Mouse (Mus musculus): ENCODE results near the gene Hjurp. TPM values are rescaled to one million over a fixed set of nuclear protein-coding genes. Genes with fewer than 3 reads are reported as not detected.

The Hjurp gene
- polyA plus RNA-seq, 1 experiment, result 217 TPM

DNA sequence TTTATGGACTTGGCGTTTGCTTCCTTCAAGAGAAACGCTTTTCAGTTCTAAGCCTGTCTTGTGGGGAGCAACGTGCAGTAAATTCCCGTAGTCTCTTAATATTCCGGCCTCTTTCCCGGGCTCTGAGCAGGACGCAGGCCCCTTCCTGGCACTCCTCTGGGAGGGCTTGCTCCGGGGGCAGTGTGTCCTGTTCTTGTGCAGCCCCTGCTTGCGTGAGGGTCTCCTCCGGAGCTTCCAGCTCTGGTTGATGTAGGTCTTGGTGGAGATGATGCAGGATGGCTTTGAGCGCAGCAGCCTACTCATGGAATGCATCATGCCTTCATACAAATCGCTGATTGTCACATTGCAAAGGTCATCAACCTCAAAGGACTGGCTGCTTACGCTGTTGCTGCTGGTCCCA lies 11.3 kb downstream of the Hjurp start:
- Histone ChIP-seq H3K4me1 (ENCODE audit: control insufficient read depth, insufficient read depth, low read length) (no peaks in the 10 kb centered on the region), H3K9ac (ENCODE audit: low read depth, poor library complexity, severe bottlenecking) (no peak overlapping the region), H3K36me3 (ENCODE audit: control insufficient read depth, insufficient read depth, low read length, poor library complexity, severe bottlenecking) (peaks cover 78% of the 10 kb centered on the region), H3K27me3 (ENCODE audit: control insufficient read depth, insufficient read depth, low read length, poor library complexity, severe bottlenecking) (no peaks in the 10 kb centered on the region), H3K9me3 (replicated peaks; ENCODE audit: control insufficient read depth, insufficient read depth, low read length, poor library complexity, severe bottlenecking) (no peaks in the 10 kb centered on the region), H3K4me3 (ENCODE audit: low read depth, low read length) (no peak overlapping the region), H3K27ac (ENCODE audit: insufficient read depth, low read length) (no peak overlapping the region)
- TF ChIP-seq EP300 (IDR thresholded peaks at IDR 0.05; ENCODE audit: insufficient read depth, low read depth, low read length) (no peak), POLR2A (IDR thresholded peaks at IDR 0.05; ENCODE audit: insufficient read depth, low read length) (no peak), CTCF (IDR thresholded peaks at IDR 0.05; ENCODE audit: low read depth, low read length) (no peak)

GRCm38 (mm10) chr1:88264869-88265240 lies 12.6 kb downstream of the Hjurp start:
- Histone ChIP-seq H3K27ac (ENCODE audit: insufficient read depth, low read length) (no peak overlapping the region), H3K4me1 (ENCODE audit: control insufficient read depth, insufficient read depth, low read length) (no peaks in the 10 kb centered on the region), H3K27me3 (ENCODE audit: control insufficient read depth, insufficient read depth, low read length, poor library complexity, severe bottlenecking) (no peaks in the 10 kb centered on the region), H3K9me3 (replicated peaks; ENCODE audit: control insufficient read depth, insufficient read depth, low read length, poor library complexity, severe bottlenecking) (no peaks in the 10 kb centered on the region), H3K36me3 (ENCODE audit: control insufficient read depth, insufficient read depth, low read length, poor library complexity, severe bottlenecking) (peaks cover 74% of the 10 kb centered on the region), H3K9ac (ENCODE audit: low read depth, poor library complexity, severe bottlenecking) (no peak overlapping the region), H3K4me3 (ENCODE audit: low read depth, low read length) (no peak overlapping the region)
- TF ChIP-seq POLR2A (IDR thresholded peaks at IDR 0.05; ENCODE audit: insufficient read depth, low read length) (no peak), CTCF (IDR thresholded peaks at IDR 0.05; ENCODE audit: low read depth, low read length) (no peak), EP300 (IDR thresholded peaks at IDR 0.05; ENCODE audit: insufficient read depth, low read depth, low read length) (no peak)

DNA sequence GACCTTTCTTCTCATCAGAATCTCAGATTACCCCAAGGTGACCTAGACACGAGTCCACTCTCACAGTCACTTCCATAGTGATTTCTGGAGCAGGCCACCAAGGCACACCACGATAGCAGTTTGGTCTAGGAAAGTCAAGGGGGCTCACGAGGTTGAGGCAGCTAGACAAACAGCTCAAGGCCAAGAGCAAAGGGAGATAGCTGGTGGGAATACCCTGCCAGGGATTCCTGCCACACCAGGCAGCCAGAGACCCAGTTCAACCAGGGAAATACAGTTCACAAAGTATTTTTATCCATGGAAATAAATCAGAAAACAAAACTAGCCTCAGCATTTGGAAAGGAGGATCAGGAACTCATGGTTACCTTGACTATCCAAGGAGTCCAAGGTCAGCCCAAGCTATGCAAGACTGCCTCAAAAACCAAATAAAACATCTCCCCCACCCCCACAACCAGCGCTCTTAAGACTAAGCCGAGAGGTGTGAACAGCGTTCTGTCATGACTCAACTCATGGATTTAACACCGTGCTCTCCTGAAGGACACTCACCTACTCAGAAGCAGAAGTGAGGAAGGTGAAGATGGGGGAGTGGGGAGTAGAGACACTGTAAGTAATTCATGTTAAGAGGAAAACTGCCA lies 13.1 kb downstream of the Hjurp start:
- no peaks in the 10 kb centered on the region for H3K4me1 ChIP-seq (ENCODE audit: control insufficient read depth, insufficient read depth, low read length)
- no peak overlapping the region for H3K9ac ChIP-seq (ENCODE audit: low read depth, poor library complexity, severe bottlenecking)
- no peaks in the 10 kb centered on the region for H3K9me3 ChIP-seq (replicated peaks; ENCODE audit: control insufficient read depth, insufficient read depth, low read length, poor library complexity, severe bottlenecking)
- no peaks in the 10 kb centered on the region for H3K27me3 ChIP-seq (ENCODE audit: control insufficient read depth, insufficient read depth, low read length, poor library complexity, severe bottlenecking)
- no peak for TF ChIP-seq EP300 (IDR thresholded peaks at IDR 0.05; ENCODE audit: insufficient read depth, low read depth, low read length)
- no peak for TF ChIP-seq POLR2A (IDR thresholded peaks at IDR 0.05; ENCODE audit: insufficient read depth, low read length)
- TF ChIP-seq CTCF (IDR thresholded peaks at IDR 0.05; ENCODE audit: low read depth, low read length), result no peak
- peaks cover 69% of the 10 kb centered on the region for H3K36me3 ChIP-seq (ENCODE audit: control insufficient read depth, insufficient read depth, low read length, poor library complexity, severe bottlenecking)
- no peak overlapping the region for H3K4me3 ChIP-seq (ENCODE audit: low read depth, low read length)
- no peak overlapping the region for H3K27ac ChIP-seq (ENCODE audit: insufficient read depth, low read length)

GRCm38 (mm10) chr1:88263778-88264177 lies 13.7 kb downstream of the Hjurp start:
- no peak for TF ChIP-seq CTCF (IDR thresholded peaks at IDR 0.05; ENCODE audit: low read depth, low read length)
- no peak for TF ChIP-seq EP300 (IDR thresholded peaks at IDR 0.05; ENCODE audit: insufficient read depth, low read depth, low read length)
- TF ChIP-seq POLR2A (IDR thresholded peaks at IDR 0.05; ENCODE audit: insufficient read depth, low read length), result no peak

GRCm38 (mm10) chr1:88262961-88263360 lies 14.5 kb downstream of the Hjurp start:
- TF ChIP-seq POLR2A (IDR thresholded peaks at IDR 0.05; ENCODE audit: insufficient read depth, low read length), result no peak
- TF ChIP-seq EP300 (IDR thresholded peaks at IDR 0.05; ENCODE audit: insufficient read depth, low read depth, low read length), result no peak
- H3K27me3 ChIP-seq (ENCODE audit: control insufficient read depth, insufficient read depth, low read length, poor library complexity, severe bottlenecking), result no peaks in the 10 kb centered on the region
- no peak overlapping the region for H3K27ac ChIP-seq (ENCODE audit: insufficient read depth, low read length)
- no peak overlapping the region for H3K4me3 ChIP-seq (ENCODE audit: low read depth, low read length)
- no peaks in the 10 kb centered on the region for H3K4me1 ChIP-seq (ENCODE audit: control insufficient read depth, insufficient read depth, low read length)
- no peaks in the 10 kb centered on the region for H3K9me3 ChIP-seq (replicated peaks; ENCODE audit: control insufficient read depth, insufficient read depth, low read length, poor library complexity, severe bottlenecking)
- H3K36me3 ChIP-seq (ENCODE audit: control insufficient read depth, insufficient read depth, low read length, poor library complexity, severe bottlenecking), result peaks cover 56% of the 10 kb centered on the region
- H3K9ac ChIP-seq (ENCODE audit: low read depth, poor library complexity, severe bottlenecking), result no peak overlapping the region

More at GRCm38 (mm10) chr1:88263778-88264177, 13.7 kb downstream of the Hjurp start:
- Histone ChIP-seq H3K27me3 (ENCODE audit: control insufficient read depth, insufficient read depth, low read length, poor library complexity, severe bottlenecking) (no peaks in the 10 kb centered on the region), H3K9ac (ENCODE audit: low read depth, poor library complexity, severe bottlenecking) (no peak overlapping the region), H3K9me3 (replicated peaks; ENCODE audit: control insufficient read depth, insufficient read depth, low read length, poor library complexity, severe bottlenecking) (no peaks in the 10 kb centered on the region), H3K36me3 (ENCODE audit: control insufficient read depth, insufficient read depth, low read length, poor library complexity, severe bottlenecking) (peaks cover 63% of the 10 kb centered on the region), H3K4me1 (ENCODE audit: control insufficient read depth, insufficient read depth, low read length) (no peaks in the 10 kb centered on the region), H3K27ac (ENCODE audit: insufficient read depth, low read length) (no peak overlapping the region), H3K4me3 (ENCODE audit: low read depth, low read length) (no peak overlapping the region)

GRCm38 (mm10) chr1:88262255-88262654 lies 15.2 kb downstream of the Hjurp start:
- peaks cover 49% of the 10 kb centered on the region for H3K36me3 ChIP-seq (ENCODE audit: control insufficient read depth, insufficient read depth, low read length, poor library complexity, severe bottlenecking)
- no peaks in the 10 kb centered on the region for H3K9me3 ChIP-seq (replicated peaks; ENCODE audit: control insufficient read depth, insufficient read depth, low read length, poor library complexity, severe bottlenecking)

More at GRCm38 (mm10) chr1:88262255-88262654, 15.2 kb downstream of the Hjurp start:
- Histone ChIP-seq H3K27ac (ENCODE audit: insufficient read depth, low read length) (no peak overlapping the region), H3K4me1 (ENCODE audit: control insufficient read depth, insufficient read depth, low read length) (no peaks in the 10 kb centered on the region), H3K4me3 (ENCODE audit: low read depth, low read length) (no peak overlapping the region), H3K9ac (ENCODE audit: low read depth, poor library complexity, severe bottlenecking) (no peak overlapping the region), H3K27me3 (ENCODE audit: control insufficient read depth, insufficient read depth, low read length, poor library complexity, severe bottlenecking) (no peaks in the 10 kb centered on the region)
- no peak for TF ChIP-seq CTCF (IDR thresholded peaks at IDR 0.05; ENCODE audit: low read depth, low read length)
- no peak for TF ChIP-seq EP300 (IDR thresholded peaks at IDR 0.05; ENCODE audit: insufficient read depth, low read depth, low read length)
- TF ChIP-seq POLR2A (IDR thresholded peaks at IDR 0.05; ENCODE audit: insufficient read depth, low read length), result no peak

Data from ES-Bruce4 (cell line).